Mouse (Mus musculus) ES-E14 (cell line): Measurements from ENCODE around the gene Atp10b. TPM values are rescaled to one million over a fixed set of nuclear protein-coding genes. Genes with fewer than 3 reads are reported as not detected.

Experiments used
- DNase-seq: peaks from one replicate; pipeline ENCODE4 v3.0.0-alpha.2; 2013; ENCODE audit warnings: low read depth, low spot score
- H3K27ac ChIP-seq: 2 replicates; pipeline ENCODE4 v1.5.1; 2012; ENCODE audit warnings: low read depth, mild to moderate bottlenecking, low read length, moderate library complexity, mixed read lengths; ENCODE audit not compliant: poor library complexity, insufficient read depth, severe bottlenecking
- H3K36me3 ChIP-seq: 2 replicates; pipeline ENCODE4 v1.6.1; 2012; ENCODE audit warnings: mild to moderate bottlenecking, low read length, moderate library complexity, mixed read lengths; ENCODE audit not compliant: control insufficient read depth, poor library complexity, insufficient read depth, severe bottlenecking
- H3K4me1 ChIP-seq, 2 experiments: fragments of 150-350 bp in 1 of 2; sonication (generic) in 1 of 2; 2 replicates each; pipeline ENCODE4 v1.6.1; 2012; ENCODE audit warnings: low read length in 2 of 2, mild to moderate bottlenecking in 1 of 2, mixed read lengths in 1 of 2; ENCODE audit not compliant: control insufficient read depth in 2 of 2, insufficient read depth in 2 of 2, poor library complexity in 1 of 2
- H3K4me3 ChIP-seq, 2 experiments: fragments of 150-350 bp in 1 of 2; sonication (generic) in 1 of 2; 2 replicates each; pipeline ENCODE4 v1.5.1; 2012; ENCODE audit warnings: low read length in 2 of 2, low read depth in 1 of 2, mild to moderate bottlenecking in 1 of 2, mixed read lengths in 1 of 2; ENCODE audit not compliant: insufficient read depth in 1 of 2, poor library complexity in 1 of 2, severe bottlenecking in 1 of 2
- H3K9ac ChIP-seq: 2 replicates; pipeline ENCODE4 v1.6.1; 2012; ENCODE audit warnings: low read depth, mild to moderate bottlenecking, low read length, mixed read lengths; ENCODE audit not compliant: poor library complexity, insufficient read depth, severe bottlenecking
- H3K9me3 ChIP-seq: fragments of 150-350 bp; sonication (generic); 2 replicates; pipeline ENCODE4 v1.6.1; 2012; ENCODE audit warnings: low read depth, mild to moderate bottlenecking, low read length; ENCODE audit not compliant: control insufficient read depth, insufficient read depth
- CHD2 ChIP-seq: IDR thresholded peaks from 2 replicates; pipeline ENCODE4 v1.6.1; 2014; ENCODE audit warnings: mild to moderate bottlenecking, low read depth, low read length, inconsistent platforms
- HCFC1 ChIP-seq: IDR thresholded peaks from 2 replicates; pipeline ENCODE4 v1.6.1; 2012; ENCODE audit warnings: low read length, inconsistent platforms, borderline replicate concordance; ENCODE audit not compliant: insufficient read depth
- MAFK ChIP-seq: IDR thresholded peaks from 2 replicates; pipeline ENCODE4 v1.6.1; 2014; ENCODE audit warnings: mild to moderate bottlenecking, low read depth, low read length, inconsistent platforms; ENCODE audit not compliant: insufficient read depth
- ZC3H11A ChIP-seq: IDR thresholded peaks from 2 replicates; pipeline ENCODE4 v1.6.1; 2012; ENCODE audit warnings: low read depth, mild to moderate bottlenecking, inconsistent platforms, low read length, borderline replicate concordance
- in situ Hi-C, 2 experiments: fragments of 600-800 bp; cut with MboI; formaldehyde crosslinking; loops; one replicate each; pipeline ENCODE4 v1.15.1; 2025; ENCODE audit warnings: low sequenced_read_pairs in 2 of 2, inconsistent platforms in 1 of 2; ENCODE audit not compliant: unreplicated experiment in 2 of 2
- total RNA-seq: library from RNA; depleted of rRNA; stranded (reverse); fragments of 300-350 nt; gene quantifications from 2 replicates; pipeline ENCODE4 v1.2.3, GENCODE M21; 2012; rRNA removed

Atp10b gene
- total RNA-seq, 1 experiment, result not detected

DNA sequence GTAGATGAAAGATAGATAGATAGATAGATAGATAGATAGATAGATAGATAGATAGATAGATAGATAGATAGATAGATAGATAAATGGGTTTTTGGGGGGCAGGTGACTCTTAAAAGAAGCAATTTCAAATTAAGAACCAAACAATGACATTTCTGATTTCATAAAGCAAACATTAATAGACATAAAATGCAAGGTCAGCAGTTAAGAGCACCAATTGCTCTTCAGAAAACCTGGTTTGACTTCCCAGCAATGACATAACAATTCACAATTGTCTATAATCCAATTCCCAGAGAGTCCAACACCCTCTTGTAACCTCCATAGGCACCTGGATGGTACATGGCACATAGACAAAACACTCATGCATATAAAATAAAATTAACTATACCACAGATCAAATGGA, 124.2 kb downstream of the Atp10b start:
- Histone ChIP-seq H3K4me3 (no peak overlapping the region), H3K36me3 (no peaks in the 10 kb centered on the region), H3K9me3 (no peaks in the 10 kb centered on the region), H3K27ac (no peak overlapping the region), H3K4me1 (no peaks in the 10 kb centered on the region), H3K9ac (no peak overlapping the region)
- in situ Hi-C loops, result no loop called here
- DNase-seq, result no peak
- peak; percentile 70 for TF ChIP-seq MAFK
- no peak for TF ChIP-seq HCFC1

GRCm38 (mm10) chr11:43297584-43297983, 147.9 kb downstream of the Atp10b start:
- no peak overlapping the region for H3K4me3 ChIP-seq
- H3K27ac ChIP-seq, result no peak overlapping the region
- no peak for DNase-seq
- no peaks in the 10 kb centered on the region for H3K4me1 ChIP-seq
- no peak overlapping the region for H3K9ac ChIP-seq
- TF ChIP-seq ZC3H11A (no peak), CHD2 (no peak)
- H3K9me3 ChIP-seq, result no peaks in the 10 kb centered on the region
- in situ Hi-C loops, result no loop called here
- H3K36me3 ChIP-seq, result no peaks in the 10 kb centered on the region

DNA sequence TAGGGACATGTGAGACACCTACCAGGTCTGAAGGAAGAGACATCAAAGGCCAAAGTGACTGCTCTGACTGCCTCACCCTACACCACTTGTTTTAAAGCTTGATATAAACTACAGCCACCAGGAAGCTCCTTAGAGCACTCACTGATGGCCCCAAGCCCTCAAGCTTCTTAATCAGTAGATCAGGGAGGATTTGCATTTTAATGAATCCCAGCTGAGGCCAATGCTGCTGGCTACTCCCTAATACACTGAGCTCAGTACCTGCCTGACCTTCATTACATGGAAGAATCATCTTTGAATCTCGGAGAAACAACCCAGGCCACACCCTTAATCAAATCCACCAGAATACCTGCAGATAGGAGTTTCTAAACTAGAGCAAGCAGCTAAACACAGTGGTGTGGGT, 161.3 kb downstream of the Atp10b start:
- H3K9ac ChIP-seq, result no peak overlapping the region
- H3K9me3 ChIP-seq, result no peaks in the 10 kb centered on the region
- no peaks in the 10 kb centered on the region for H3K36me3 ChIP-seq
- no peak overlapping the region for H3K27ac ChIP-seq
- no peak for DNase-seq
- in situ Hi-C loops, result no loop called here
- TF ChIP-seq MAFK, result no peak
- no peak for TF ChIP-seq CHD2
- peaks cover 0 to 6% of the 10 kb centered on the region in 2 experiments; a peak in 1 of 4 replicates for H3K4me1 ChIP-seq
- no peak overlapping the region for H3K4me3 ChIP-seq

Other genes starting within 250 kb of the Atp10b start
- gene Gm9972, start 114.1 kb upstream of the Atp10b start, total RNA-seq, result not detected in 2 replicates